Mouse (Mus musculus) heart, postnatal 36 days (tissue): ENCODE measurements around the gene Arntl. TPM values are rescaled to one million over a fixed set of nuclear protein-coding genes. Genes with fewer than 3 reads are reported as not detected.
A peak's percentile ranks its signal among the peaks of the same experiment; 100 is the strongest.
"Not testable (repeated sequence)": the region's sequence is repeated elsewhere in the genome, so short reads cannot be mapped to it uniquely, and the experiment has no call there.

Experiments
- DNase-seq, 2 experiments: peaks; one replicate each; pipeline ENCODE4 v3.0.0; 2021 to 2022
- intact Hi-C: fragments of 180-260 bp; cut with DNase I; formaldehyde crosslinking; loops from one replicate; pipeline ENCODE4 v1.15.1; 2025
- total RNA-seq, 2 experiments: library from RNA; stranded (reverse); gene quantifications; 2 replicates each; pipeline ENCODE4 v1.2.3; 2021

Arntl gene
- total RNA-seq, 2 experiments from 2014 or later = 3.8 to 12.9 TPM

DNA sequence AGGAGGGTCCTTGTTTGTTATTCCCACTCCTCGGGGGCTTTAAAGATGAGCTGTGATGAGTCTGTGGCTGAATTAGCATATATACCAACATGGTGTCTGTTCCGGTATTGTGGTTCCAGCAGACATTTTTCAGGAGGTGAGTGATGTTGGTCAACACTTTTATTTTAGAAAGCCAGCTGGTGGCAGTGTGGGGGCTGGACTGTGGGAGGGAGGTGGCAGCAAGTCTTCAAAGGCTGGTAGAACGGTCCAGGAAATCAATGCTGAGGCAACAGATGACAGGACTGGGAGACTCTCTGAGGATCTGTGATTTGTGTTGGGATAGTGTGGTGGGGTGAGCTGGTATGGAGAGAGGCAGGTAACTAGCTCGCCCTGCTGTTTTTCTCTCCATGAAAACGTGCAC is 39.9 kb downstream of the Arntl start:
- DNase-seq = no peak
- intact Hi-C loops = loop anchor here (2.0 kb wide), 1 partner anchor 30 kb away; no protein-coding TSS in a partner anchor

DNA sequence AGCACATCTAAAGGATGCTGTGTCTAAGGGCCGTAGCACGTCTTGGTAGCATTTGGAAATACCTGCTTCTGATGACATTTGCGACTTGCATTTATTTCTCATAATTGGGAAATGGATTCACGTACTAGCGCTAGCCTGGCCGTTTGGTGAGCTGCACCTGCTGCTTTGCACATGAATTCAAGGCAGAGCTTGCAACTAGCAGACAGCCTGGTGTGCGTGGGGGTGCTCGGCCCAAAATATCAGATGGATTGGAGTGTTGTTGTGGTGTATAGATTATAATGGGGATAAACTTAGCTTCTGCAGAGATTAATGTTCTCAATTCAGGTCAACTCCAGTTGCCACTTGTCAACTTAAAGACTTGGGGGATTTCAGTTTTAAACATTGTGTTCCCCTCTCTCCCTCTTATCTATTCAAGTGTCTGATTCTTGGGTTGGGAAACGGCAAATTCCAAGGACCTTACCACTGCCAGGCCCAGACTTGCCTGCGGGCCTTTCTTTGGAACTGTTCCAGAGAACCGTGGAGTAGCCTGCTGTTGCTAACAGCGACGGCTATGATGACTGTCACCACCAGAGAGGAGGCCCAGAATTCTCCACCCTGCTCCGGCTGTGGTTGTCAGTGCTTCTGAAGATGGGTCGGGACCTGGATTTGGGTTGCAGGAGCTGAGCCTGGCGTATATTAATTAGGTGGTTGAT is 42.0 kb downstream of the Arntl start:
- peak in 1 of 2 experiments; percentile 21 for DNase-seq

DNA sequence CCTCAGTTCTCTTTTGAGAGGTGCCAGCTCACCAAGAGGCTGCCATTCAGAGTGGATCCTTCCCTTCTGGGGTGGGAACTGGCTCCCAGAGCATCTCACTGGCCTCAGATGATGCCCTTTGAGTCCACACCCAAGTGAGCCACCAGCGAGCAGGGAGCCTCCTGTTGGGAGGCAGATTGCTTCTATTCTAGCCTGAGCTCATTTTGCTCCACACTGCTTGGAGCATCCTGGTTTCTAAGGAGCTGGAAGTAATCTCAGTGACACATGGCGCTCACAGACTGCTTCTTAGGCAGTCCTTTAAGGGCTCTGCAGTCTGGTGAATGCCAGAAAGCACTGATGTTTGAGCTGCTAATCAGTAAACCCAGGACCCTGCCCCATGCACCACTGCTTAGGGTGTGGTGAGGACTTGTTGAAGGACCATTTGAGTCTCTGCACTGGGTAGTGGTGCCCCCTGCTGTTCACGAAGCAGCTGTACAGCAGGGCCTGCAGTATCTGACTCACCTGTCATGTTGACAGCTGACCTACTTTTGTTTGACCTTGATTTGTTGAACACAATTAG is 43.2 kb downstream of the Arntl start:
- intact Hi-C loops = loop anchor here (1.0 to 2.0 kb wide), 2 partner anchors 84 to 107 kb away; no protein-coding TSS in a partner anchor
- peak; percentile 48 to 52 for DNase-seq

More for the DNA sequence above, 42.0 kb downstream of the Arntl start:
- intact Hi-C loops = loop anchor here (2.0 kb wide), 1 partner anchor 40 kb away; no protein-coding TSS in a partner anchor

DNA sequence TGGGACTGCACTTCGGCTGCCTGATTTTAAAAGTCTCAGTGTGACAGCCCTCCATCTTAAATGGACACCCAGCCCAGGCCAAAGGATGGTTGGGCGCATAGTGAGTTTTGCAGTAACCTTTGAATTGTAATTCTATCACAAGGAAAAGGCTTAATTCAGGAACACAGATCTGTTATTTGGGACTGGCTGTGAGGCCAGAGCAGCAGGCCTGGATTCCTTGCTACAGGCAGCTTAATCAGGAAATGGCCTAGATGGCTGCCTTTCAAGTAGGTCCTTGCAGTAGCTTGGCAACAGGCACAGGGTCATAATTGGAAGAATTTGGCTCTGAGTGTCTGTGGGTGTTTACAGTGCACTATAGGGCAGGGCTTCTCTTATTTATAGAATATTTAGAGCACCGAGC is 43.7 kb downstream of the Arntl start:
- peak; percentile 22 to 38 for DNase-seq
- intact Hi-C loops = loop anchor here (2.0 kb wide), 1 partner anchor 84 kb away; no protein-coding TSS in a partner anchor

DNA sequence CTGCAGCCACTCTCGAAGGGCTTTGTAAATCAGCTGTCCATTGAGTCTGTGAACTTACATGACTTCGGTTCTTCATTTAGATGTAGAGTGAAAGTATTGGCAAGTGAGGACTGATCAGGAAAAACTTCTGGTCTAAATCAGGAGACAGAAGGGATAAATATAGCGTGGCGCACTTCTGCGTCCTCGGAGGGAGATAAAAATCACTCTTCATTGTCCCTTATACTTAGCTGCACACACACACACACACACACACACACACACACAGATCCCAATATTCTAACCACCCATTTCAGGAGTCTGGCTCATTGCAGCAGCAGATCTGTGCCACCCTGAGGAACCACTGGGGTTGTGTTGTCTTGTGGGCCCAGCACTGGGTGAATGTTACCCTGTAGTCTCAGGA is 44.3 kb downstream of the Arntl start:
- no peak for DNase-seq
- intact Hi-C loops = loop anchor here (2.0 kb wide), 1 partner anchor 85 kb away; no protein-coding TSS in a partner anchor

DNA sequence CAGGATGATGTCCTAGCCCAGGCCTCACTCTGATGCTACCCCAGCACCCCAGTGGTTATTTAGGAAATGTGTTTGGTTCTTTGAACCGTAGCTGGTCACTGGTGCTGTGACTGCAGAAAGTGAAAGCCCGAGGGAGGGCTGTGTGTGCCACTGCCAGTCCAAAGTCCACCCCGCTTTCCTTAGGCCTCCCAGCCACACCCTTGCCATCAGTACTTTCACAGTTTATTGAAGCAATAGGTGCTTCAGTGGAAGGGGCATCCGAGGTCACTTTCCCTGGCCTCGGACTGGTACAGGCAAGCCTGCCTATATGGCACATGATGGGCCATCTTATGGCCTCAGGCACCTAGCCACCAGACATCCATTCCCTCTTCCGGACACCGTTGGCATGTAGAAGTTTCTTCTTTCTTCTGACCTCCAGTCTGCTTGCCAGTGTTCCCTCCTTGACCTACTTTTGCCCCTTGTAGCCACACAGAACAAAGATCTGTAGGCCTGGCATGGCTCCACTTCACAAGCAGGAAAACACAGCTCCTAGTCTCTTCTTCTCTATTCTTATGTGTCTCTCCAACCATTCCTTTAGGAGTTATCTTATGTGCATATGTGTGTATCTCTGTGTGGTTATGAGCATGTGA is 46.6 kb downstream of the Arntl start:
- no peak for DNase-seq
- intact Hi-C loops = no loop called here

DNA sequence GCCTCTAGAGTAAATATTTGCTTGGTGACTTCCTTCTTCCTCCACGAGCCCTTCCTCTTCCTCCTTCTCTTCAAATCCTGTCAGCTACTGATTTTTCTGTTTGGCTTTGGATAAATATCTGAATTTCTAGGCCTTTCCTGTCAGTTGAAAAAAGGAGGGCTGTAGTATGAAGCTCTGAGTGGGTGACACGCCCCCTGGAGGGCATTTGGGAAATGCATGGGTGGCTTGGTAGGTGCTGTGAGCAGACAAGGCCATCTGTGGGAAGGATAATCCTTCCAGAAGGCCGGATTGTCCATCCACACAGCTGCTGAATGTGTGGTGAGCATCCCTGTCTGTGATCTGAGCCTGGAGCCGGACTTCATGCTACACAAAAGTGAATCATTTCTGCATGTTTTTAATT is 48.8 kb downstream of the Arntl start:
- intact Hi-C loops = no loop called here
- peak; percentile 31 to 46 for DNase-seq

DNA sequence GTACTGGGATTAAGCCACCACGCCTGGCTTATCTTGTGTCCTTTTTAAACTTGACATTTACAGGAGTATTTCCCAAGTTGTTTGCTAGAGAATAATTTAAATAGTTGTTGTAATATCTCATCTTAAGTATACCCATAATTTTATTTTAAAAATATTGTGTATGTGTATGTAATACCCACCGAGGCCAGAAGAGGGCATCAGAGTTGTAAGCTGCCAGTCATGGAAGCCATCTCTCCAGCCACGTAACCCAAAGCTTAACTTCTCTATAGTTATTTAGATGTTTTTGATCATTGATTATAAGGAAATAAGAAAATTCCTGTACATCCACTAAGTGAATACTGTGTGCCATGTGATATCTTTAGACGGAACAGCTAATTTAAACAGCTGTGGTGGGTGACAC is 51.2 kb downstream of the Arntl start:
- no peak for DNase-seq
- intact Hi-C loops = no loop called here

DNA sequence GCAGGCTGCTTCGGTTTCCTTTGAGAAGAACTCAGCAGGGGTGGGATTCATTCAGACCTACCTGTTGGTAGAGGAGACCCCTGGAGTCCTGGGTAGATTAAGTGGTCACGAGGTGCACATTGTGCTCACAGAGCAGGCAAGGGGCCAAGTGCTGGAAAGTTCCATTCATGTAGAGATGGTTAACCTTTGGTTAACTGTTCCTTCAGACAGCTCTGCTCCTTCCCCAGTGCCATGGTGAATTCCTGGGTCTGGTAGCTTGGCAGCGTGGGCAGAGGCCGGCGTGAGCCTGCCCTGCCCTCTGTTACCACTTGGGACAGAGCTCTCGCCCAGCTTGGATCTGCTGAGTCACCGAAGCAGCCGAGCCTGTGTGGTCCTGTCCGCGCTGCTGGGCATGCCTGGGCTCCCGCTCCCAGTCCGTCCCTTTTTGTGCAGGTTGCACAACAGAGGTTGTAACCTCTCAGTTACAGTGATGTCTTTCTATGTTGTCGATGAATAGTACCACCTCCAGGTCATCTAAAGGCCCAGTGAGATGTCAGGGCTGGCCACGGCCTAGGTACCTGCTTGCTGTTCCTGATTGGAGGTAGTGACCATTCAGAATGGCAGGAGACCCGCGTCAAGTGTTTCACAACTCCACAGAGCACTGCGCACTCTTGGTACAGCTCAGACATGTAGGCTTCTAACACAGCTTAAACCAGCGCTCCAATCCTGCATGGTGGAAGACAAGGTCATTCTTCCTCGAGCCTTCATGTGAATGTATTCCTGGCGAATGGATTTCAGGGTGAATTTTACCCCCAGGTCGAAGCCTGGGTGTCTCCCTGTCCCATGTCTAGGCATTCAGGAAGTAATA is 53.3 kb downstream of the Arntl start:
- peak; percentile 24 to 39 for DNase-seq
- intact Hi-C loops = no loop called here

DNA sequence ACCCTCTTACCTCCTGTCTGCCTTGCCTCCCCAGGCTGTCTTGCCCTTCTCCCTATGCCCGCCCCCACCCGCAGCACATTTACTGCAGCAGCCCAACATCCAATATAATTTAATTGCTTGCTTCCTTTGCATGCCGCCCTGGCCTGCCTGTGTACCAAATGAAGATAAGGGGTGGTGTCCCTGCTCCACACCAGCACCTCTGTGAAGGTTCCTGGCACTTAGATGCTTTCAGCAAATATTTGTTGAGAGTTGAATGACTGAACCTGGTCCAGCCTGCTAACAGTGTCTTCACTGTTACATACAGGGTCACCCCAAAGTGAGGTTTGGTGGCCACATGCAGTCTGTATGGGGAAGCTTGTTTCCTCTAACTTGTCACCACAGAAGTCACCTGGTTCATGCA is 54.4 kb downstream of the Arntl start:
- intact Hi-C loops = no loop called here
- DNase-seq = no peak

DNA sequence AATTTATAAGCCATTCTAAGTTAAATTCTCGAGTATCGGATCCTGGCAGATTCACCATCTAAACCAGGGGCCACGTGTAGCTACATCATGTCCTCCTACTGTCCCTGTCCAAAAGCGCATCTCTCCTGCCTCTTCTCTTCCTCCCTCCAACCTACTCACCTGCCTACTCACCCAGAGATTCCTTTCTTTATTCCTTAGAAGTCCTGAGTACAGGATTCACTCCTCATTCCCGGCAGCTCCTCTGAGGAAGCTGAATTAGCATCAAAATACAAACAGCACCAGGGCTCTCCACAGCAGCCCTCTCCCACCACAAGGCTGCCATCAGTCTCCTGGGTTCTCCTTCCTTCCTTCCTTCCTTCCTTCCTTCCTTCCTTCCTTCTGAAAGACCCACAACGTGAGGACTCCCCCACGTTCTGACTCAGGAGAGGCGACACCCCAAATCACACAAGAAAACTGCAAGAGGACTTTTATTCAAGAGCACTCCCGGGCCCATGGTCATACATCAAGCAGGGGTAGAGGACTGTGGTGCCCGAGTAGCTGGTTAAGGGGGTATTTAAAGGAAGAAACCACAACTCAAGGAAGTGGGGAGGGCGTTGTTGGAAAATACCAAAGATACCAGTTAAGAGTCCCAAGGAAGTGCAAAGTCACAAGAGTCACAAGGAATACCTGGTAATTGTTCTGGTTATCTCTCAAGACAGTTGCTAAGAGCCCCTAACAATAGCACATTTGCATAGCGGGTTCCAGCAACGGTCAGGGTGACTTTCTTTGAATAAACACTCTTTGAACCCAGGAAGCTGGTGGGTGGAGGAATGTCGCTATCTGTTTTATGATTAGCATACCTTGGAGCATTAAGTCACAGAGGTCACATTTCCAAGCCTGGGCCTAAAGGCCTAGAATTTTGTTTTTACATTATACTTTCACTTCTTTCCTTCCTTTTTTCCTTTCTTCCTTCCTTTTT is 55.5 kb downstream of the Arntl start:
- intact Hi-C loops, DNase-seq: not testable (repeated sequence)

DNA sequence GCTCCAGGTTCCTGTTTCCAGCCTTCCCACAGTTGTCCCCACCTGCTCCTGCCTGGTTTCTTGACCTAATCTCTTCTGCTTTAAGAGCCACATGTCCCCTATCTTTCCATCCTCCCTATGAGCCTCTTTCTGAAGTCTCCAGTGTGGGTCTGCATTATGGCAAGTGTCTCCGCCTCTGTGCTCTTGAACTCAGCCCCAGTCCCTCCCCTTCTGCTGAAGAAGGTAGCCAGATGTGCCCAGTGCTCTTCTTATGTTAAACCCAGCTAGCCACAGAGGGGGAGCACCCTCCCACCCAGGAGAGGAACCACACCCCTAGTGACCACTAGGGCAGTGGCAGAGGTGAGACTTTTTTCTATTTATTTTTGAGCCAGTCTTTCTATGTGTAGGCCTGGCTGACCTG is 56.7 kb downstream of the Arntl start:
- no peak for DNase-seq
- intact Hi-C loops = no loop called here

DNA sequence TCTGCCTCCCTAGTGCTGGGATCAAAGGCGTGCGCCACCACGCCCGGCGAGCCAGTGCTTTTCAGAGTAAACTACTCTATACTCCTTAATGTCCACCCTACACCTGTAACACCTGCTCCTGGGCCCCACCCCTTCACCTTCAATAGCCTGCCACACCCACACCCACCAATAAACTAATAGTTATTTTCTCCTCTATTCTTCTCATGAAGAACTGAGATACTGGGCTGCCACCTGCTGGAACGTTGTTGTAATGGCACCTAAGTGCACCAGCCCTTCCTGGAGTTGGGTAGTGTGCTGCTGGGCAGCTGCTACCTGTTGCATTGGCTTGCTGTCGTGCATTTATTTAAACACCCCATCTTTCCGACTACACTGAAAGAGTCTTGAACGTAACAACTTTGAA is 61.0 kb downstream of the Arntl start:
- intact Hi-C loops = loop anchor here (1.0 to 2.0 kb wide), 2 partner anchors 125 to 349 kb away; no protein-coding TSS in a partner anchor
- DNase-seq = peak; percentile 69 to 81

DNA sequence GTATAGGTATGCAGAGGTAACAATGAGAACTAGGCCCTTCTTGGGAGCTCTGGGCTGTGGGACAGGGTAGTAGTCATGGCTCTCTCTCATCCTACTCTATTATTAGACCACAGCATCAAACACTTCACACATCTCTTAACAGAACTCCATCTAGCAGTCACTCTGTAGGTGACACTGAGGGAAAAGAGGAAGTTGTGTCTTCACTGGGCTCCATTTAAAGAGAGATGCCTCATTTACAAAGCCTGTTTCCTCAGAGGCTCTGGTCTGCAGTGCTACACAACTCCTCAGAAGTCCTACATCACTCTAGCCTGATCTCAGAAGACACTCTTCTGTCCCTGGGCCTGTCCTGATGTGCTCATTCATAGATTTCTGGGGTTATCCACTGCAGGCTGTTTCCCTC is 61.8 kb downstream of the Arntl start:
- intact Hi-C loops = loop anchor here (2.0 kb wide), 1 partner anchor 350 kb away; no protein-coding TSS in a partner anchor

DNA sequence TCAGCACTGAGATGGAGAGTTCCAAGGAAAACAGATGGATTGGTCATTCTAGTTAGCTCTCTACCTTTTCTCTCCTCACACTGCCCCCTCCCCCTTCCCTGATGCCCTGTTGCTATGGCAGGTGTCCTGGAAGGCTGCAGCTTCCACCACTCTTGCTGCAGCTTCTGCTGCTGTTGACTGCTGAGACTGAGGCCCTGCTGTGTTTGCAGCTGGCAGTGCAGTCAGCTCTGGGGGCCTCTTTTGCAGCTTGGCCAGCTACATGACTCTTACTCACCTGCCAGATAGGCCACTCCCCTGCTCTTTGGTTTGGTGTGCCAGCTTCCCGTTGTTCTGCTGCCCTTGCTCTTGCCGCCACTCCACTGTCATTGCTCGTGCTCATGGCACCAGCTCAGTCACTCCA is 62.7 kb downstream of the Arntl start:
- intact Hi-C loops = loop anchor here (2.0 kb wide), 1 partner anchor 351 kb away; no protein-coding TSS in a partner anchor
- no peak for DNase-seq

More for the DNA sequence above, 61.8 kb downstream of the Arntl start:
- DNase-seq = no peak

DNA sequence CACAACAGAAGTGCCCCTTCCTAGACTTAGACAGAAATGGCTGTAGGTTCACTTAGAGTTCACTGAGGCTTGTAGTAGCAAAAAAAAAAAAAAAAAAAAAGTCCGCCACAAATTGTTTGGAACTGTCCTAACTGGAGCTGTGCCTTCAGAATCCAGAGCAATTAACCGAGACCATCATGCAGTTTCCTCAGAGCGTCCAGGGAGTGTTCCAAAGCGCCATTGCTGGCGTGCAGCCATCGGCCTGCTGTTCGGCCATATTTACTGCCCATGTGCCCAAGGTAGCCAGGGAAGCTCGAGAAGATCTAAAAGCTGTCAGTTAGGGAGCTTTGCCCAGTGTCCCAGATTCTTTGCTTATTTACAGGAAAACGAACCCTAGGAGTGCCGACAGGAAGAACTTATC is 63.3 kb downstream of the Arntl start:
- peak; percentile 31 to 36 for DNase-seq
- intact Hi-C loops = no loop called here

DNA sequence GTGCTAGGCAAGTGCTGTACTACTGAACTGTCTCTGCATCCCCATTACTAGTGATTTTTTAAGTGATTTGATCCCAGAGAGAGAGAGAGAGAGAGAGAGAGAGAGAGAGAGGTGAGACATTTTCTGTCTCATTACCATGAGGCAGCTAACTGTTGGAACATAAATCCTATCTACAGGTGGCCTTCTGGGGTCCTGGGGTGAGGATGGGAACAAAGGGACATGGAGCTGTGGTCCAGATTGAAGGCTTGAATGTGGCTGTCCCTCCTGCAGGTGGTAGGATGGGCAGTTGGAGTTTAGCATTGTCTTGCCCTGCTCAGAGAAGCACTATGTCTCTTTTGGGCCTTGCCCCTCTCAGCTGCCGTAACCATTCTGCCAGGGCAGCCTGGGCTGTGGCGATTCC is 63.7 kb downstream of the Arntl start:
- intact Hi-C loops = no loop called here
- DNase-seq = no peak

DNA sequence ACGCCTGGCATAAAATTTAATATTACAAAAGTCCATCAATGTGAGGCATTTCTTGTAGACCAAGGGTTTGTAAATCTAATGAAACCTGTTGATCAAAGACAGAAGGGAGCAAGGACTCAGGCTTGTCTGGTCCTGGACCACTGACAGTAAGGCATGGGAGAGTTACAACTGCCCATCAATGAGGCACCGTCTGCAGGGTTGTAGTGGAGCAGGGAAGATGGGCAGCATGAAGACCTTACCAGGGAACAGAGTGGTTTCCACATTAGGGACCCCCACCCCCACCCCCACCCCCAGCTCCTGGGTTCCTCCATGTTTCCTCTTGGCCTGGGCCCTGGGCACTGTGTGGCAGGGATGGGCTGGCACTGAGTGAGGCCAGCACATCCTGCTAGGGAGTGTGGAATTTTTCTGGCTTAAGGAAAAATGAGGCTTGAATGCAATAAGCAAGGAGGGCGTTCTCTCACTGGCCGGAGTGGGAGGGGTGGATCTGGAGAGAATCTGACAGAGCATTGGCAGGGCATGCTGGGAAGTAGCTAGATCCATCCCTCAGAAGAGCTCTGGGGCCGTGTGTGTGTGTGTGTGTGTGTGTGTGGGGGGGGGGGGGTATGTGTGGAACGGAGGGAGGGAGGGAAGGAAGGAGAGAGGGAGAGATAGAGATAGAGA is 65.2 kb downstream of the Arntl start:
- intact Hi-C loops = no loop called here
- no peak for DNase-seq

DNA sequence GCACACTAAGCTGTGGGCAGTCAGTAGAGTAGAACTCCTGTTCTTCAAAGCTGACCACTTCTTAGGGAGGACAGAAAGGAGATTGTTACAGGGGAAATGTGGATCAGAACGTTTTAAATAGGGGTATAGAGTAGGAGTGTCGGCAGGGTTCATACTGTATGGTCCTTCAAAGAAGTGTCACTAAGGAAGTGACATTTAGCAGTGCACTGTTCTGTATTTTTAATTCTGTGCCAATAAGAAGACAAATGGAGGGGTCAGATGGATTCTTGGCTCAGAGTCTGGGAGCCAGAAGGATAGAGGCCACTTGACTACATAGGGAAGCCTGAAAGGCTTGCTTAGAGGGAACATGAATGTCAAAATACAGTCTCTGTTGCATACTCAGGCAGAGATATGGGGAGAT is 70.0 kb downstream of the Arntl start:
- no peak for DNase-seq
- intact Hi-C loops = no loop called here
